Comparison of ENCODE assay signal across 23 mouse cellular contexts in genomic region chr7:119443849-119444248, GRCm38 (mm10). TPM values are rescaled to one million over a fixed set of nuclear protein-coding genes. Genes with fewer than 3 reads are reported as not detected.
A peak's percentile ranks its signal among the peaks of the same experiment; 100 is the strongest.
DNase-seq lines count a peak whose midpoint lies in the region; ATAC-seq and TF ChIP-seq lines count a peak whose summit lies in the region.
"Had no signal": no experiment of that assay in that cellular context is flagged by ENCODE, and none has a peak within 500 bp of the region (broad histone marks: within the 10 kb centered on the region; RNA-seq: fewer than 3 reads in every experiment).

No protein-coding gene starts in this region.

- no peak overlapping the region for H3K4me3 ChIP-seq in kidney, postnatal 0 days (replicated peaks; ENCODE audit: low read depth, low read length)
- H3K4me3 ChIP-seq: embryonic facial prominence, embryonic 15.5 days; forebrain, embryonic 15.5 days; heart, embryonic 13.5 days; hindbrain, embryonic 10.5 days; neural tube, embryonic 13.5 days had no signal

- no peaks in the 10 kb centered on the region for H3K27me3 ChIP-seq in kidney, postnatal 0 days (ENCODE audit: insufficient read depth, low read length)
- H3K27me3 ChIP-seq: embryonic facial prominence, embryonic 15.5 days; forebrain, embryonic 15.5 days; heart, embryonic 13.5 days; neural tube, embryonic 13.5 days had no signal

- no peak for ATAC-seq in kidney, postnatal 0 days (replicated peaks; ENCODE audit: low FRiP score, low read depth)
- ATAC-seq: forebrain, embryonic 15.5 days; midbrain, embryonic 16.5 days had no signal

- peak; percentile 41 for TF ChIP-seq CTCF in kidney, postnatal 0 days (IDR thresholded peaks at IDR 0.05; ENCODE audit: low read depth)

- intact Hi-C loops in left cerebral cortex, postnatal 4 days (cut with DNase I): no loop called here

- DNase-seq in cerebellum, postnatal 25 days: peak; percentile 6 to 17
- no peak for DNase-seq in cerebellum, adult 11-12 months
- no peak for DNase-seq in kidney, postnatal 0 days (ENCODE audit: low spot score)
- DNase-seq in kidney, adult 11 months: no peak
- peak; percentile 3 for DNase-seq in right cerebral cortex, adult 18-20 months
- DNase-seq in right cerebral cortex, postnatal 36 days (ENCODE audit: low spot score in 2 of 2): no peak
- DNase-seq in left cerebral cortex, postnatal 4 days: peak; percentile 32
- DNase-seq in urinary bladder, postnatal 25 days (ENCODE audit: low spot score): no peak
- DNase-seq: adrenal gland, postnatal 14 days; gastrocnemius, postnatal 36 days; kidney, adult 2 months; lung, postnatal 36 days; thymus, adult 18-20 months had no signal

- H3K9me3 ChIP-seq in kidney, postnatal 0 days (replicated peaks; ENCODE audit: low read length): no peaks in the 10 kb centered on the region
- H3K9me3 ChIP-seq: embryonic facial prominence, embryonic 15.5 days; forebrain, embryonic 15.5 days; heart, embryonic 13.5 days; hindbrain, embryonic 10.5 days; neural tube, embryonic 13.5 days had no signal

- no peak overlapping the region for H3K9ac ChIP-seq in kidney, postnatal 0 days (ENCODE audit: low read depth, low read length)
- H3K9ac ChIP-seq: embryonic facial prominence, embryonic 15.5 days; forebrain, embryonic 15.5 days; heart, embryonic 13.5 days; liver, embryonic 14.5 days; neural tube, embryonic 13.5 days had no signal

- H3K4me2 ChIP-seq in kidney, postnatal 0 days (ENCODE audit: low read length): no peak overlapping the region
- H3K4me2 ChIP-seq: embryonic facial prominence, embryonic 15.5 days; forebrain, embryonic 15.5 days; heart, embryonic 13.5 days; neural tube, embryonic 13.5 days had no signal

- H3K27ac ChIP-seq in kidney, postnatal 0 days: no peak overlapping the region
- H3K27ac ChIP-seq: embryonic facial prominence, embryonic 15.5 days; forebrain, embryonic 15.5 days; heart, embryonic 13.5 days; hindbrain, embryonic 10.5 days; liver, embryonic 14.5 days; neural tube, embryonic 13.5 days had no signal

- 67% methylated on average over 4 of the region's 4 CpGs for WGBS in kidney, postnatal 0 days

- no peaks in the 10 kb centered on the region for H3K4me1 ChIP-seq in kidney, postnatal 0 days (replicated peaks; ENCODE audit: insufficient read depth, low read length)
- H3K4me1 ChIP-seq: embryonic facial prominence, embryonic 15.5 days; forebrain, embryonic 15.5 days; heart, embryonic 13.5 days; hindbrain, embryonic 10.5 days; neural tube, embryonic 13.5 days had no signal

- H3K36me3 ChIP-seq in kidney, postnatal 0 days (ENCODE audit: insufficient read depth, low read length): no peaks in the 10 kb centered on the region
- H3K36me3 ChIP-seq: embryonic facial prominence, embryonic 15.5 days; forebrain, embryonic 15.5 days; heart, embryonic 13.5 days; hindbrain, embryonic 10.5 days; neural tube, embryonic 13.5 days had no signal

RNA-seq across cellular contexts. Expression of gene Gp2, which starts 15.2 kb away (rescaled TPM):
- polyA plus RNA-seq in kidney, postnatal 0 days (2015; fragmentation: Nextera tagmentation; extraction: Ambion mirVana): 0.51 and 0.64 TPM in 2 replicates
- not detected for total RNA-seq in left cerebral cortex, postnatal 4 days (2021)
- total RNA-seq: adrenal gland, postnatal 14 days; ES-E14; gastrocnemius, postnatal 36 days had no signal
- polyA plus RNA-seq: embryonic facial prominence, embryonic 15.5 days; forebrain, embryonic 15.5 days; heart, embryonic 13.5 days; hindbrain, embryonic 10.5 days; limb, embryonic 11.5 days; liver, embryonic 14.5 days; midbrain, embryonic 16.5 days; neural tube, embryonic 13.5 days had no signal

RNA-seq across cellular contexts. Expression of gene Umod, which starts 35.2 kb away (rescaled TPM):
- 131 and 133 TPM in 2 replicates for polyA plus RNA-seq in kidney, postnatal 0 days (2015; fragmentation: Nextera tagmentation; extraction: Ambion mirVana)
- not detected for total RNA-seq in left cerebral cortex, postnatal 4 days (2021)
- total RNA-seq: adrenal gland, postnatal 14 days; ES-E14; gastrocnemius, postnatal 36 days had no signal
- polyA plus RNA-seq: embryonic facial prominence, embryonic 15.5 days; forebrain, embryonic 15.5 days; heart, embryonic 13.5 days; hindbrain, embryonic 10.5 days; large intestine, adult 2 months; limb, embryonic 11.5 days; liver, embryonic 14.5 days; midbrain, embryonic 16.5 days; neural tube, embryonic 13.5 days had no signal

Comparison
In these comparisons a context has a peak if more than half of its experiments do, and no peak if none do; other contexts are left out.
1. DNase-seq: peak in cerebellum, postnatal 25 days (2 of 2), right cerebral cortex, adult 18-20 months (single experiment) and left cerebral cortex, postnatal 4 days (single experiment); none in cerebellum, adult 11-12 months (single experiment), kidney, postnatal 0 days (single experiment), kidney, adult 11 months (single experiment), right cerebral cortex, postnatal 36 days (0 of 2) and urinary bladder, postnatal 25 days (single experiment).